Mouse (Mus musculus): ENCODE measurements around the gene Sardh.
A peak's percentile ranks its signal among the peaks of the same experiment; 100 is the strongest.

Sardh gene

DNA sequence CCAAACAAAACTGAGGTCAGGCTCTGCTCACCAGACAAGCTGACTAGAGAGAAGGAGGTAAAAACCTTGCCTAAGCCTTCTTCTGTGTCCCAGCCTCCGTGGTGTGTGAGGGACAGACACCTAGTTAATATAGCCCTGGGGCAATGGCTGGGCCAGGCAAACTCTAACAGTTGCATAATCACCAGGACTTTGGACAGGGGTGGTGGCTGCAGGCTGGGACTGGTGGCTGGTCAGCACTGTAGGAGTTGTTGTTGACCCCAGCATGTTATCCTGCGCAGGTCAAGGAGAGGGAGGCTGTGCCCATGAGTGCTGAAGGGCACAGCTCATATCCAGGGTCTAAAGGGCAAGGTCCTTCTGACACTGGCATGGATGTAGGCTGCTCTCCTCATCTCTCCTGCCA, at the start of gene Sardh:
Gene Sardh, minus strand, starts transcription at position 127 of the 400 bp plus-strand sequence.
- DNase-seq (ENCODE audit: low read depth, low spot score) = no peak

GRCm38 (mm10) chr2:27296656-27297406, 48.7 kb upstream of the Sardh start:
- peak; percentile 96 for DNase-seq (ENCODE audit: low read depth, low spot score)

DNA sequence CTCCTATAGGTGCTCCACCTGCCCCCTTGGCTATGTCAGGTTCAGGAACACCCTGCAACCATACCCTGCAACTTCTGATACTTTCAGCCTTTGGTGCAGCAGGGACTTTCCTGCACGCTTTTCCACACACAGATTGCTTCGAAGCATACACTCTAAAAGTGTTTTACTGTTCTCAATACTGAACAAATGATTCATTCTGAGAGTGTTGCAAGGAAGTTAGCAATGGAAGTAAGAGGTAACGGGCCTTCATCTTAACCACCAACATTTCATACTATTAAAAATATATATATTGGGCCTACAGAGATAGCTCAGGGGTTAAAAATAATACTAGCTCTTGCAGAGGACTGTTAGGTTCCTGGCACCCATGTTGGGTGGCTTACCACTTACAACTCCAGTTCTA, 46.6 kb upstream of the Sardh start:
- DNase-seq (ENCODE audit: low read depth, low spot score) = peak; percentile 63

DNA sequence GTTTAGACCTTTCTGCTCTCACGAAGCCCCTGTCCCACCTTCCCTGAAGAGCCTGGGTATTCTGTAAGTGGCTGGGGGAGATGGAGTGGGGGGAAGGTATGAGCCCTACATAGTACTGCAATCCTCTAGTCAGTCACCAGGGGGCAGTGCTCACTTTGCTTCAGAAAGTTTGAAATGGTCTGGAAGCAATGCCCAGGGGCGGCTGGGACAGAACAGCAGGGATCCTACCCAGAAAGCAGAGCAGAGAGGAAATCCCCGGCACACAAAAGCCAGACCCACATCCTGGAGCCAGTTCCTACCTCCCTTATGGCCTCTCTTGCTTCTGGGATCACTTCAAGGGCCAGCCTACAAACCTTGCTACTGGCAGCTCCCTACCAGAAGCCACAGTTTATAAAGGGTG, 40.9 kb upstream of the Sardh start:
- peak; percentile 82 for DNase-seq (ENCODE audit: low read depth, low spot score)

- DNase-seq (ENCODE audit: low read depth, low spot score) = no peak
These were observed 39.0 kb upstream of the Sardh start for GRCm38 (mm10) chr2:27286971-27287710.

- no peak for DNase-seq (ENCODE audit: low read depth, low spot score)
These were observed 36.3 kb upstream of the Sardh start for GRCm38 (mm10) chr2:27284441-27284840.

GRCm38 (mm10) chr2:27281771-27282170, 33.6 kb upstream of the Sardh start:
- no peak for DNase-seq (ENCODE audit: low read depth, low spot score)

DNA sequence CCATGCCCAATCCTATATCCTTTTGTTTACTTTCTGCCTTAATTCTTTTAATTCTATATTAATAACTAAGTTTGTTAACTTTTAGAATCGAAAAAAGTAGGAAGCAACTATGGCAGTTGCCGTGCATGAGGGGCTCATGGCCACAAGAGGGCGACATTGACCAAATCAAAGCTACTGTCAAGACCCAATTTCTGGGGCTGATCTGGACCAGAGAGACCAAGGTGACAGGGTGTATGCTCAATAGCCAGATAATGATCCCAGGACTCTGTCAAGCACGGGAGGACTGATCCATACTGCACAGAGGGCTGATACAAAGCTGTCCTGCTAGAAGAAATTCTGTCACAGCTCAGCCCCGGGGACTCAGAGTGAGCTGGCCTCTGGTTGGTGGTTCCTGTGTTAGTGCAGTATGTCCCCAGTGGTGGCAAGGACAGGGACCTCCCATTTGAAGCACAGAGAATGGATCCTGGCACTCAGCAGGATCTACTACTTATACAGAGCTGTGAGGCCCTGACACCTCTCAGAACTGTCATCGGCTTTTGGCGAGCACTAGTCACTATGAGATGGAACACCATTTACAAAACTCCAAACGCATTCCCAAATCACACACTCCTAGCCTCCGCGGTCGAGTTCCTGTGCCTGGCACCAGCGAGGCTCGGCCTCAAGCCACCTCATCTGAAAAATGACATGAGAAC, 32.9 kb upstream of the Sardh start:
- peak; percentile 76 for DNase-seq (ENCODE audit: low read depth, low spot score)

DNA sequence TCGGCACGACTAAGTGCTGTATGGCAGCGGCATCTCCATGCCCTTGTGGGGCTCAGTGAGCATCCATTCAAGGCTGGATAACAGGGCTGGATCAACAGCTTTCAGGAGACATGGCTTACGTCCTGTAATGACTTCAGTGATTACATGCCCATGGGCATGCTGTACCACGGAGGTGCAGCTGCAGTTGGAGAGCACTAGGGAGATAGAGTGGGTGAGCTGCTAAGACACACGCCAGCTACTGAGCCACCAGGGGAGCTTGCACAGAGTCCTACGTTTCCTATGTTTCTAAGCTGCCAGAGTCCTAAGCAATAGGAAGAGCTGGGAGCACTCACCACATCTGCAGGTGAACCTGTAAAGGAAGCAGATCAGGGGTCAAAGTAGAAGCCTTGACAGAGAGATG, 30.7 kb upstream of the Sardh start:
- no peak for DNase-seq (ENCODE audit: low read depth, low spot score)

GRCm38 (mm10) chr2:27268325-27268724, 20.2 kb upstream of the Sardh start:
- DNase-seq (ENCODE audit: low read depth, low spot score) = no peak

GRCm38 (mm10) chr2:27265819-27266218, 17.7 kb upstream of the Sardh start:
- DNase-seq (ENCODE audit: low read depth, low spot score) = no peak

GRCm38 (mm10) chr2:27262984-27263383, 14.8 kb upstream of the Sardh start:
- DNase-seq (ENCODE audit: low read depth, low spot score) = no peak

- peak; percentile 36 for DNase-seq (ENCODE audit: low read depth, low spot score)
These were observed 3.3 kb upstream of the Sardh start for GRCm38 (mm10) chr2:27251434-27251833.

DNA sequence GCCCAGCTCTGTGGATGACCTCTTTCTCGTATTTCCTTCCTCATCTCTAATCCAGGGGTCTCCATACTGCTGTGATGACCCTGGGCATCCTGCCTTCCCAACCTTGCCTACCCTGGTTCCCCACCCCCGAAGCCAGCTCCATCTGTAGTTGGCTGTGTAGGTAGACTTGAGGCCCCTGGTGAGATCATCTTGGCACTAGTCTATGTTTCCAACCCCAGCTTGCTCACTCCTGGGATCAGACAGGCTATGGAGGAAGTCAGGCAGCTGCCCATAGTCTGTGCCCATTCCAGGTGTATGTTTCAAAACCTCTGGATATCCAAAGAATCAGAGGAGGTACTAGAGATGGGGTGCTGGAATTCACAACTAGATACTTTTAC, 662 bp downstream of the Sardh start:
- DNase-seq (ENCODE audit: low read depth, low spot score) = no peak

DNA sequence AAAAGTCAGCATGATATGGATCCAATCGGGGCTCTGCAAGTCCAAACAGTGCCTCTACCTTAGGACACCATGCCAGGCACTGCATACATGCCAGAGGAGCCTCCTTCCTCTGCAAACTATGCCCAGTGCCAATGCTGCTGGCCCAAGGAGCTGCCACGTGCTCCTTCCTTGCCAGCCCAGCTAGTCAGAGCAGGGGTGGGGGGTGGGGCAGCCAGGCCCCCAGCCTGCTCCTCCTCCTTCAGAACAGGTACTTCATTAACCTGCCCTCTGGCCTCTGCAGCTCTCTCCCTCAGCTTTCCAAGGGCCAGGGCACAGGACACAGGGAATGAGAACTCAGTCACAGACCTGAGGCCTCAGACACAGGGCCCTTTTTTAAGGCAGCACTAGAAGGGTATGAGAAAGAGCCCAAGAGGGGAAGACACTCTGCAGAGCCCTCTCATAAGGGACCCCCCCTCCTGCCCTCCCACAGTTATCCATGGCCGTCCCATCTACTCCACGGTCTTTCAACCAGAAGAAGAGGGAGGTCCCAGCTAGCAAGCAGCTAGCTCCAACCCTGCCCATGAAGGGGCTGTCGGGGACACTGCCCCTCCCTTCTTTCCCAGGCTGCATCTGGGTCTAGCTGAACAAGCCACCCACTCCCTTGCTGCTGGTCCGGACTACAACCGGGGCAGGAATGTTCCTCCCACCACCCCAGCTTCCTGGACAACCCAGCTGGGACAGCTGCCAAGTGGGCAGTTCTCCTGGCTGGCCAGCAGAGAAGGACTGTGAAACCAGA, 1.2 kb downstream of the Sardh start:
- DNase-seq (ENCODE audit: low read depth, low spot score) = no peak

- DNase-seq (ENCODE audit: low read depth, low spot score) = no peak
These were observed 2.2 kb downstream of the Sardh start for GRCm38 (mm10) chr2:27245947-27246346.

- DNase-seq (ENCODE audit: low read depth, low spot score) = peak; percentile 63
These were observed 10.8 kb downstream of the Sardh start for GRCm38 (mm10) chr2:27237342-27237741.

DNA sequence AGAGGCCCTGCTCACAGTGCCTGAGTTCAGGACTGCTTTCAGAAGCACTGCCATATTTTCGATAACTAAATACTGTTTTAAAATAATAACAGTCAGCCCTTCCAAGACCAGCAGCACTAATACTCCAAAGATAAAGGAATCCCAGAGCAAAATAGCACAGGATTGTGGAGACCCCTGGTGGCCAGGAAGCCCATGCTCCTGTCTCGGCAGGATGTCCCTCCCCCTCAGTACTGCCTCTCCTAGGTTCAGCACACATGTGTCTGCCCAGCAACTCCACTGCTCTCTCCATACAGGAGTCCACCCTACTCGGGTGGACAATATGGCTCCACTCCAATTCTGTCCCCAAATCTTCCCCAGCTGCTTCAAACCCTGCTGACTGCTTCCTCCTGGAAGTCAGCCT, 12.4 kb downstream of the Sardh start:
- peak; percentile 60 for DNase-seq (ENCODE audit: low read depth, low spot score)

GRCm38 (mm10) chr2:27232376-27232775, 15.8 kb downstream of the Sardh start:
- peak; percentile 64 for DNase-seq (ENCODE audit: low read depth, low spot score)

- no peak for DNase-seq (ENCODE audit: low read depth, low spot score)
These were observed 18.5 kb downstream of the Sardh start for GRCm38 (mm10) chr2:27229481-27230105.

DNA sequence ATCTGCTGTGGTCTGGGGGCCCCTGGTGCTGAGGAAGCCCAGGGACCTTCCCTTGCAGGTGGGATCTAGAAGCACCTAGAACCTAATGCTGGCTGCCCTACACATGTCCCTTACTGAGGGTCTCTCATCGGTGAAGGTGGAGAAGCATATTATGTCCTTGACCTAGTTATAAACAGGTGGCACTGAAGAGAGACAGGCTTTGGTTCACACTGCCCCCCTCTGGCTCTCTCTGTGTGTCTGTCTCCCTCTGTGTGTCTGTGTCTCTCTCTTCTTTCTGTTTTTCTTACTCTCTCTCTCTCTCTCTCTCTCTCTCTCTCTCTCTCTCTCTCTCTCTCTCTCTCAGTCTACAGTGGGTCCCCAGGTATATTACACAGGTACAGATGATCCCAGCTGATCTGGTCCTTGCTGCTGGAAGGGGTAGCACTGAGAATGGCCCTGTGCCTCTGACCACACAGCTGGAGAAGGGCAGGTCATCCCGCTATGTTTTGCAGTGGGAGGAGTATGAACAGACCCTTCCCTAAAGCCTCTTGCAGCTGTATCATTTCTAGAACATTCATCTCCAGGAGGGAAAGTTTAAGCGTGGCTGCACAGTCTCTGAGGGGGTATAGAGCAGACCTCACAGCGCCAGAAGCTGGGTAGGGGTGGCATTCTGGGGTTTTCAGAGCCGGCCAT, 19.2 kb downstream of the Sardh start:
- DNase-seq (ENCODE audit: low read depth, low spot score) = peak; percentile 28

All from A20 (cell line).